Mouse (Mus musculus): ENCODE data around the gene Med12. TPM values are rescaled to one million over a fixed set of nuclear protein-coding genes. Genes with fewer than 3 reads are reported as not detected.

Med12 gene
- polyA plus RNA-seq, 1 experiment from 2014 or later, result 51.5 TPM

- no peak overlapping the region for H3K27ac ChIP-seq (ENCODE audit: low read depth, low read length)
- WGBS, result 83% methylated on average over 2 of the region's 2 CpGs
- H3K9me3 ChIP-seq (ENCODE audit: control insufficient read depth, low read length), result no peaks in the 10 kb centered on the region
- no peak overlapping the region for H3K4me3 ChIP-seq (ENCODE audit: low read length)
- H3K4me1 ChIP-seq (ENCODE audit: control insufficient read depth, insufficient read depth, low read length), result no peaks in the 10 kb centered on the region
- H3K4me2 ChIP-seq (replicated peaks; ENCODE audit: low read depth, low read length), result no peak overlapping the region
- H3K36me3 ChIP-seq (ENCODE audit: control insufficient read depth, insufficient read depth, low read length), result no peaks in the 10 kb centered on the region
- ATAC-seq (ENCODE audit: low FRiP score, low TSS enrichment), result no peak
- H3K9ac ChIP-seq (ENCODE audit: low read depth, low read length), result no peak overlapping the region
- no peaks in the 10 kb centered on the region for H3K27me3 ChIP-seq (ENCODE audit: control insufficient read depth, insufficient read depth, low read length)
These were observed 71.6 kb downstream of the Med12 start for GRCm38 (mm10) chrX:101345456-101345855.

DNA sequence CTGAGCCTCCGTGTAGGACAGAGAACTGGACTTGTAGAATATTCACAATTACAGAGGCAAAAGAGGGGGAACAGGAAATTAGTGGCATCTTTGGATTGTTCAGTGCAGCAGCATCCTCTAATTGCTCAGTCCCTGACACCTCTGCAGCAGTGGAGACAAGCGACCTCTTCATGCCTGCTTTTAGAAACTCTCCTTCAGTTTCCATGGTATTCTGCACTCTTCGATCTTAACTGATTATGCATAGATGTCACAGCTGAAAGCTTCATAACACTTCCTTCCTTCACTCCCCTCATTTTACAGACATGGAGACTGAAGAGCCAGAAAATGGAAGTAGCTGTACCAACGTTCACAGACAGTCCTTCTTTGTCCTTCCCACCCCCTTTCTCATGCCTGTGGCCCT lies 72.6 kb downstream of the Med12 start:
- WGBS, result 61% methylated on average over 4 of the region's 4 CpGs
- no peak overlapping the region for H3K27ac ChIP-seq (ENCODE audit: low read depth, low read length)
- no peaks in the 10 kb centered on the region for H3K27me3 ChIP-seq (ENCODE audit: control insufficient read depth, insufficient read depth, low read length)
- no peaks in the 10 kb centered on the region for H3K9me3 ChIP-seq (ENCODE audit: control insufficient read depth, low read length)
- no peak overlapping the region for H3K4me2 ChIP-seq (replicated peaks; ENCODE audit: low read depth, low read length)
- H3K36me3 ChIP-seq (ENCODE audit: control insufficient read depth, insufficient read depth, low read length), result no peaks in the 10 kb centered on the region
- ATAC-seq (ENCODE audit: low FRiP score, low TSS enrichment), result no peak
- no peak overlapping the region for H3K4me3 ChIP-seq (ENCODE audit: low read length)
- no peak overlapping the region for H3K9ac ChIP-seq (ENCODE audit: low read depth, low read length)
- H3K4me1 ChIP-seq (ENCODE audit: control insufficient read depth, insufficient read depth, low read length), result no peaks in the 10 kb centered on the region

Other genes starting within 250 kb of the Med12 start
- not detected in 2 replicates for gene Tex11, start 214.4 kb upstream of the Med12 start, polyA plus RNA-seq (2014; fragmentation: Nextera tagmentation; extraction: Ambion mirVana)
- 2.2 and 2.3 TPM in 2 replicates for gene Slc7a3, start 188.0 kb upstream of the Med12 start, polyA plus RNA-seq (2014; fragmentation: Nextera tagmentation; extraction: Ambion mirVana)
- gene Snx12, start 51.5 kb upstream of the Med12 start, polyA plus RNA-seq (2014; fragmentation: Nextera tagmentation; extraction: Ambion mirVana), result 43.1 and 52.6 TPM in 2 replicates
- 3.9 and 6.3 TPM in 2 replicates for gene Foxo4, start 19.5 kb upstream of the Med12 start, polyA plus RNA-seq (2014; fragmentation: Nextera tagmentation; extraction: Ambion mirVana)
- gene Gm614, start 10.0 kb upstream of the Med12 start, polyA plus RNA-seq (2014; fragmentation: Nextera tagmentation; extraction: Ambion mirVana), result 0.30 TPM in 1 of 2 replicates, not detected in the other
- 18.8 and 19.5 TPM in 2 replicates for gene Il2rg, start 5.8 kb upstream of the Med12 start, polyA plus RNA-seq (2014; fragmentation: Nextera tagmentation; extraction: Ambion mirVana)
- not detected in 2 replicates for gene Gm20489, start 5.0 kb upstream of the Med12 start, polyA plus RNA-seq (2014; fragmentation: Nextera tagmentation; extraction: Ambion mirVana)
- 3.7 and 7.8 TPM in 2 replicates for gene Nlgn3, start 25.1 kb downstream of the Med12 start, polyA plus RNA-seq (2014; fragmentation: Nextera tagmentation; extraction: Ambion mirVana)
- gene Gjb1, start 102.3 kb downstream of the Med12 start, polyA plus RNA-seq (2014; fragmentation: Nextera tagmentation; extraction: Ambion mirVana), result 8.8 and 10.2 TPM in 2 replicates
- gene Zmym3, start 146.8 kb downstream of the Med12 start, polyA plus RNA-seq (2014; fragmentation: Nextera tagmentation; extraction: Ambion mirVana), result 23.4 and 32.0 TPM in 2 replicates
- gene Nono, start 155.3 kb downstream of the Med12 start, polyA plus RNA-seq (2014; fragmentation: Nextera tagmentation; extraction: Ambion mirVana), result 403 and 456 TPM in 2 replicates
- 1.7 and 2.2 TPM in 2 replicates for gene Itgb1bp2, start 175.1 kb downstream of the Med12 start, polyA plus RNA-seq (2014; fragmentation: Nextera tagmentation; extraction: Ambion mirVana)

All from kidney, embryonic 14.5 days (tissue).